Mouse (Mus musculus): ENCODE measurements around the gene Naip1. TPM values are rescaled to one million over a fixed set of nuclear protein-coding genes. Genes with fewer than 3 reads are reported as not detected.
A peak's percentile ranks its signal among the peaks of the same experiment; 100 is the strongest.
"Not testable (repeated sequence)": the region's sequence is repeated elsewhere in the genome, so short reads cannot be mapped to it uniquely, and the experiment has no call there.

Gene Naip1
- total RNA-seq, 2 experiments from 2014 or later, result 0.07 to 0.20 TPM

DNA sequence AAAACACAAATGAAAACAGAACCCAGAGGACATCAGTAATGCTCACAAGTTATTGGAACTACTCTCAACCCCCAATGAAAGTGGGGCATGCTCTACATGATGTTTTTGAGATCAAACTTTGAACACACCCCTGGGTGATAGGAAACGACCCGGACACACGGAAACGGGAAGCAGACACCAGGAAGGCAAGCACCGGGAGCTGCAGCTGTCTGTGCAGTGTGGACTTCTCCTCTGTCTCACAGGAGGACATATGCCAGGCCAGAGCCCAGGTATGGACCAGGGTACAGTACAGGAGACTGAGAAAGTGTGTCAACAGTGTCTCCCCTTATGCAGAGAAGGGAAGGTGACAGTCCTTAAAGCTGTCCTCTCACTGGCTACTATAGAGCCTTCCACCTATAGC, 43.5 kb downstream of the Naip1 start:
- DNase-seq (ENCODE audit: low spot score in 2 of 2), result no peak
- intact Hi-C loops (cut with DNase I), result no loop called here

DNA sequence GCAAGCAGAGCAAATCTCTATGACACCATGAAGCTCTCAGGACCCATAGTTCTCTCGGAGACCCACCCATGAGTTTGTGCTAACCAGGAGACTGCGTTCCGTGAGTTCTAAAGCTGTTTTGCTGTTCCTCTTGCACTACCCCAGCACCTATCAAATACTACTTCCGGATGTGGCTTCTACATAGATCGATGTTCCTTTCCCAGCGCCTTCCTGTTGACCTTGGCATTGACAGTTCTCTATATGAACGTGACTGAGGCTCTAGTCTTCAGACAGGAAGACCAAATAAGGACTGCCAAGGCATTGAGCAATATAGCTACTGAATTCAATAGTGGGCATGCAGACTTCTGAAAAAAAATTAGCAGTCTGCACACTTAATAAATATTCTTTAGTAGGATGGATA, 44.4 kb downstream of the Naip1 start:
- intact Hi-C loops (cut with DNase I), result no loop called here
- DNase-seq (ENCODE audit: low spot score in 2 of 2), result no peak

DNA sequence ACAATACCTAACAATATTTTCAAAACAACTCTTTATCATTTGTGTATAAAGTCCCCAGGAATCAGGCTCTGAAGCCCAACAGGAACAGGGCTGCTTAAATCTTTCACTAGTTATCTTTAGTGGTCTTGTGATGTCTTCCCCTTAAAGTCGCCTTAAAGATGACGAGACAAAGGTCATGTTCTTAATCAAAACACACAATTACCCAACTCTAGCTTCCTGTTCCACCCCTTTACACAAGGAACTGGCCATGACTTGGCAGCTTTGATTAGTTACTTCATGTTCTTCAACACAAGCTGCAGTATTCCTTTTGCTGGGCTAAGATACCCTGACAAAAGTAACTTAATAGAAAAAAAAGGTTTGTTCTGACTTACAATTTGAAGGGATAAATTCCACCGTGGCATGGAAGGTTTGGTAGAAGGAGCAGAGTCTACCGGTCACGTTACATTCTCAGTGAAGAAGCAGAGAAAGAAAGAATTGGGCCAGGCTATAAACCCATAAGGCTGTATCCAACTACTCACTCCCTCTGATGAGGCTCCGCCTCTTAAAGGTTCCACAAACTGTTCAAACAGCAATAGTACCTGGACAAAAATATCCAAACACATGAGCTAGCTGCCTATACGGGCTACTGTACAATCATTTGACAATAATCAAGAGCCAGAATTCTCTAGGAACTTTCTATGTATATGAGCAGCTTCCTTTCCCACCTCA, 49.6 kb downstream of the Naip1 start:
- intact Hi-C loops (cut with DNase I), result not testable (repeated sequence)

DNA sequence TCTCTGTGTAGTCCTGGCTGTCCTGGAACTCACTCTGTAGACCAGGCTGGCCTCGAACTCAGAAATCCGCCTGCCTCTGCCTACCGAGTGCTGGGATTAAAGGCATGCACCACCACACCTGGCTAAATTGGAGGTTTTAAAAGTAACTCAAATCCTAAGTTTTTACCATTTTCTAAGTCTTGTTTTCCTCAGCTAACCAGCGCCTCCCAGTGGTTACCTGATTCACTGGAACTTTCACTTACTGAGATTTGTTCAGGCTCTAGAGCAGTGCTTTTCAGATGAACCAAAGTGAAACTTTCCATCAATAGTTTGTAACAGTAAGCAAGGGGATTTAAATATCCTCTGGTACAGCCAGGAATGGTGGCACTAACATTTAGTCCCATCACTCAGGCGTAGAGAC, 61.6 kb downstream of the Naip1 start:
- DNase-seq (ENCODE audit: low spot score in 2 of 2), result peak in 1 of 2 experiments; percentile 6
- intact Hi-C loops (cut with DNase I), result loop anchor here (5.0 kb wide), 1 partner anchor 279 kb away; no protein-coding TSS in a partner anchor

More for the DNA sequence above, 49.6 kb downstream of the Naip1 start:
- DNase-seq (ENCODE audit: low spot score in 2 of 2), result not testable (repeated sequence)

DNA sequence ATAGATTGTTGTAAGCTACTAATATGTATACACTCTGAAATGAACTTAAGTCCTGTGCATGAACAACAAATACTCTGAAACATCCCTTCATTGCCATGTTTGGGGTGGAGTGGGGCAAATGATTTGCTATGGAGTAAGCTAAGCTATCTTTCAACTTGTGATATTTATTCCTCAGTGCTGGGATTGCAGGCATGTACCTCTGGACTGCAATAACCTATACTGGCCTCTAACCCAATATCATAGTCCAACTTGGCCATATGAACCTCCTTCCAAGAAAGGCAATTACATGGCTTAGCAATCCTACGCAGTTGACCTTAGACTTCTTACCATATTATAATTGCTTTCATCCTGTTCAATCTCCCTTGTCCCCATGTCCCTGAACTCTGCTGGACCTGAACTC, 82.1 kb downstream of the Naip1 start:
- intact Hi-C loops (cut with DNase I), result loop anchor here (10.0 kb wide), 1 partner anchor 186 kb away; no protein-coding TSS in a partner anchor

More for the DNA sequence above, 82.1 kb downstream of the Naip1 start:
- DNase-seq (ENCODE audit: low spot score in 2 of 2), result no peak

Other genes with a start within 250 kb of the Naip1 start
- gene Naip5, start 206.5 kb downstream of the Naip1 start, total RNA-seq (2021), result under 1 TPM; 0.20 to 0.39 TPM
- gene Naip6, start 135.2 kb downstream of the Naip1 start, total RNA-seq (2021), result under 1 TPM; 0.17 to 0.18 TPM
- gene Gtf2h2, start 39.7 kb upstream of the Naip1 start, total RNA-seq (2021), result 10 to 100 TPM; 34.0 to 43.0 TPM
- 1 to 10 TPM; 8.2 to 8.5 TPM for gene Ocln, start 99.8 kb upstream of the Naip1 start, total RNA-seq (2021)
- gene Marveld2, start 164.1 kb upstream of the Naip1 start, total RNA-seq (2021), result 1 to 10 TPM; 1.2 to 2.4 TPM
- gene Ak6, start 198.1 kb upstream of the Naip1 start, total RNA-seq (2021), result 10 to 100 TPM; 77.2 to 87.9 TPM
- gene Rad17, start 198.2 kb upstream of the Naip1 start, total RNA-seq (2021), result 10 to 100 TPM; 12.7 to 15.0 TPM
- 10 to 100 TPM; 26.8 to 35.9 TPM for gene Taf9, start 198.7 kb upstream of the Naip1 start, total RNA-seq (2021)
- under 1 TPM; 0.16 to 0.17 TPM for gene Ccdc125, start 216.8 kb upstream of the Naip1 start, total RNA-seq (2021)